Mouse (Mus musculus) megakaryocyte, adult 5-6 weeks (primary cell): ENCODE results near the gene Ppp1r8. TPM values are rescaled to one million over a fixed set of nuclear protein-coding genes. Genes with fewer than 3 reads are reported as not detected.

ENCODE experiments used
- ATAC-seq: 2 replicates; pipeline ENCODE4 v1.8.0; 2016; ENCODE audit warnings: mild to moderate bottlenecking, inconsistent platforms; ENCODE audit not compliant: poor library complexity, severe bottlenecking
- total RNA-seq, 2 experiments: library from RNA; stranded (forward) in 1 of 2; stranded (reverse) in 1 of 2; fragments of 153-499, 151-499 nt in 1 of 2; fragments of 221-1000, 200-1000 nt in 1 of 2; gene quantifications; 2 replicates each; pipeline versions ENCODE4 v1.2.3 to v1.2.4; 2015 to 2017

Gene Ppp1r8
- total RNA-seq, 2 experiments from 2014 or later: 25.7 to 50.1 TPM

- ATAC-seq: no peak
These were observed 57.7 kb downstream of the Ppp1r8 start for GRCm38 (mm10) chr4:132785228-132785627.

- no peak for ATAC-seq
These were observed 59.2 kb downstream of the Ppp1r8 start for GRCm38 (mm10) chr4:132783732-132784131.

DNA sequence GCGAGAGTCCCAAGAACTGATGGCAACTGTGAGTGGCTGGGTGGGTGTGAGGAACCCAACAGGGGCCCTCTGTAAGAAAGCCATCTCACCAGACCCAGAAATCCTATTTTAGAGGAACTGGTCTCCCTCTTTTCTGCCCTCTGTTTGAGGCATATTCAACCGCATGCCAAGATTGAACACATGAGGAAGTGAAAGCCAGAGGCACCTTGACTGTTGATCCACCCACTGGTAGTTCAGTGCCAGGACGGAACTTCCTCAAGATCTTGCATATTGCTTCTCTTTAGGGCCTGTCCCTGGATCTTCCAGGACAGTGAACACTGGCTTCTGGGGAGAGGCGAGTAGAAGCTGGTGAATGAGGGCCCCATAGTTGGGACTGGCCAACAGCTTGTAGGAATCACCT, 62.7 kb downstream of the Ppp1r8 start:
- peak; percentile 89 for ATAC-seq

DNA sequence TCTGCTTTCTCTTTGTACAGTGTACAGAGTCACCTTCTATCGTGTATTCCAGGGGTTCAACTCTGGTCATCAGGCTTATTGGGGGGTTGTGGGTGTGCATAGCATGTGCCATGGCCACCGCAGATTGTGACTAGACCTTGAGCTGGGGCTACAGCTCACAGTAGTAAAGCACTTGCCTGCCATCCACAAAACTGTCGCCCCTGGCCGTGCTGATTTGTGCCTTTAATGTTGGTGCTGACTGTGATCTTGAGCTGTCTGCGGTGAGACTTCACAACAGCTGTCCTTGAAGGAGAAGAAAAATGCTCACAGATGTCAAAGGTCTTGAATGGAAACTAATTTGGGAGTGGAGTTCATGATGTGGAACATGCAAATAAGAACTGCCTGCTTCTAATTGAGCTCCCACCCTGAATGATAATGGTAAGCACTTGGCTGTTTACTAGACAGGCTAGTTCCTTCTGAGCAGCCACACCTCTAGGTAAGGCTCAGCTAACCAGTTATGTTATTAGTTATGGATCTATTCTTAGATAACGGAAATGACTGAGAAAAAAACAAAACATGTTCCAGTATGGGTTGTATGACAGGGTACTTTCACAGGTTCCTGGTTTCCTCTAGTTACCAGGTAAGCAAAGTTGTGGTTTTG, 64.3 kb downstream of the Ppp1r8 start:
- no peak for ATAC-seq

Other genes starting within 250 kb of the Ppp1r8 start
- 49.3 and 52.8 TPM in 2 replicates for gene Eya3, start 204.2 kb downstream of the Ppp1r8 start, total RNA-seq (2015)
- gene Eya3, start 204.2 kb downstream of the Ppp1r8 start, total RNA-seq (2017): 23.5 and 31.7 TPM in 2 replicates
- gene Xkr8, start 110.6 kb downstream of the Ppp1r8 start, total RNA-seq (2015): 1.3 and 2.5 TPM in 2 replicates
- gene Xkr8, start 110.6 kb downstream of the Ppp1r8 start, total RNA-seq (2017): 1.1 and 1.5 TPM in 2 replicates
- 3.0 and 4.5 TPM in 2 replicates for gene Smpdl3b, start 85.9 kb downstream of the Ppp1r8 start, total RNA-seq (2015)
- 3.9 and 4.3 TPM in 2 replicates for gene Smpdl3b, start 85.9 kb downstream of the Ppp1r8 start, total RNA-seq (2017)
- gene Rpa2, start 74.8 kb downstream of the Ppp1r8 start, total RNA-seq (2015): 28.0 and 28.7 TPM in 2 replicates
- 22.3 and 27.9 TPM in 2 replicates for gene Rpa2, start 74.8 kb downstream of the Ppp1r8 start, total RNA-seq (2017)
- 129 and 136 TPM in 2 replicates for gene Themis2, start 46.8 kb downstream of the Ppp1r8 start, total RNA-seq (2015)
- gene Themis2, start 46.8 kb downstream of the Ppp1r8 start, total RNA-seq (2017): 84.4 and 95.0 TPM in 2 replicates
- 43.9 and 53.0 TPM in 2 replicates for gene Stx12, start 41.3 kb upstream of the Ppp1r8 start, total RNA-seq (2015)
- gene Stx12, start 41.3 kb upstream of the Ppp1r8 start, total RNA-seq (2017): 49.9 and 51.0 TPM in 2 replicates
- 21.2 and 21.5 TPM in 2 replicates for gene Fam76a, start 79.4 kb upstream of the Ppp1r8 start, total RNA-seq (2015)
- gene Fam76a, start 79.4 kb upstream of the Ppp1r8 start, total RNA-seq (2017): 43.2 and 66.3 TPM in 2 replicates
- 108 and 116 TPM in 2 replicates for gene Fgr, start 130.9 kb upstream of the Ppp1r8 start, total RNA-seq (2015)
- gene Fgr, start 130.9 kb upstream of the Ppp1r8 start, total RNA-seq (2017): 111 and 112 TPM in 2 replicates
- 3.0 and 4.4 TPM in 2 replicates for gene Ahdc1, start 168.1 kb upstream of the Ppp1r8 start, total RNA-seq (2015)
- 0.77 and 3.6 TPM in 2 replicates for gene Ahdc1, start 168.1 kb upstream of the Ppp1r8 start, total RNA-seq (2017)